Mouse (Mus musculus) neural tube, embryonic 15.5 days (tissue): Measurements from ENCODE around the gene Zfp277. TPM values are rescaled to one million over a fixed set of nuclear protein-coding genes. Genes with fewer than 3 reads are reported as not detected.

Source experiments
- ATAC-seq: fragments of 200-750 bp; cut with Nextera tagmentation; 2 replicates; pipeline ENCODE4 v1.8.0; 2017; ENCODE audit warnings: mild to moderate bottlenecking, moderate TSS enrichment, moderate library complexity; ENCODE audit not compliant: low FRiP score
- H3K27ac ChIP-seq: fragments of 300-500 bp; sonication (generic); replicated peaks from 2 replicates; pipeline ENCODE4 v1.5.1; 2015; ENCODE audit warnings: mild to moderate bottlenecking, inconsistent platforms
- H3K27me3 ChIP-seq: fragments of 300-500 bp; sonication (generic); replicated peaks from 2 replicates; pipeline ENCODE4 v1.6.1; 2015; ENCODE audit warnings: inconsistent platforms
- H3K36me3 ChIP-seq: fragments of 300-500 bp; sonication (generic); 2 replicates; pipeline ENCODE4 v1.6.1; 2015; ENCODE audit warnings: inconsistent platforms
- H3K4me1 ChIP-seq: fragments of 300-500 bp; sonication (generic); 2 replicates; pipeline ENCODE4 v1.6.1; 2015; ENCODE audit warnings: inconsistent platforms
- H3K4me2 ChIP-seq: fragments of 300-500 bp; sonication (generic); 2 replicates; pipeline ENCODE4 v1.6.1; 2015; ENCODE audit warnings: inconsistent platforms, mild to moderate bottlenecking, moderate library complexity
- H3K4me3 ChIP-seq: fragments of 300-500 bp; sonication (generic); replicated peaks from 2 replicates; pipeline ENCODE4 v1.5.1; 2015; ENCODE audit warnings: mild to moderate bottlenecking, inconsistent platforms
- H3K9ac ChIP-seq: fragments of 300-500 bp; sonication (generic); replicated peaks from 2 replicates; pipeline ENCODE4 v1.6.1; 2015; ENCODE audit warnings: mild to moderate bottlenecking, inconsistent platforms
- H3K9me3 ChIP-seq: fragments of 300-500 bp; sonication (generic); replicated peaks from 2 replicates; pipeline ENCODE4 v1.6.1; 2016; ENCODE audit warnings: inconsistent platforms
- WGBS: fragments of 180-500 bp; shearing (Covaris S2); methylation state at CpG from one replicate; pipeline ENCODE4 v1.1.7; 2015; ENCODE audit warnings: mixed read lengths; 5-methylcytosine and 5-hydroxymethylcytosine counted together
- polyA plus RNA-seq: library from polyadenylated mRNA; unstranded; fragments of >200 nt; fragmentation: Nextera tagmentation; extraction: Ambion mirVana; gene quantifications from 2 replicates; pipeline ENCODE4 v1.2.1, GENCODE M21; 2015

Zfp277 gene
- polyA plus RNA-seq, 1 experiment from 2014 or later, result 28.0 TPM

- 40% methylated on average over 5 of the region's 5 CpGs for WGBS
- Histone ChIP-seq H3K36me3 (no peaks in the 10 kb centered on the region), H3K27me3 (no peaks in the 10 kb centered on the region), H3K9me3 (no peaks in the 10 kb centered on the region), H3K4me2 (no peak overlapping the region), H3K4me1 (0 out of 2 replicates have a peak, but pooled peaks cover 2% of the 10 kb centered on the region), H3K9ac (no peak overlapping the region), H3K27ac (0 out of 2 replicates have a peak overlapping the region, but pooled peaks have one; percentile 51), H3K4me3 (no peak overlapping the region)
- peak; percentile 57; the same call in 1 of the 2 replicates for ATAC-seq
Measured at GRCm38 (mm10) chr12:40431075-40431474, 14.6 kb downstream of the Zfp277 start.

GRCm38 (mm10) chr12:40429976-40430375, 15.7 kb downstream of the Zfp277 start:
- ATAC-seq, result no peak
- H3K4me1 ChIP-seq, result 0 out of 2 replicates have a peak, but pooled peaks cover 2% of the 10 kb centered on the region

GRCm38 (mm10) chr12:40427606-40428005, 18.1 kb downstream of the Zfp277 start:
- WGBS, result 90% methylated on average over 10 of the region's 10 CpGs
- no peak overlapping the region for H3K9ac ChIP-seq
- no peaks in the 10 kb centered on the region for H3K9me3 ChIP-seq
- no peak overlapping the region for H3K27ac ChIP-seq
- H3K4me1 ChIP-seq, result no peaks in the 10 kb centered on the region
- no peak overlapping the region for H3K4me2 ChIP-seq
- H3K27me3 ChIP-seq, result no peaks in the 10 kb centered on the region
- no peak overlapping the region for H3K4me3 ChIP-seq
- no peak for ATAC-seq
- 0 out of 2 replicates have a peak, but pooled peaks cover 5% of the 10 kb centered on the region for H3K36me3 ChIP-seq

More at GRCm38 (mm10) chr12:40429976-40430375, 15.7 kb downstream of the Zfp277 start:
- H3K27me3 ChIP-seq, result no peaks in the 10 kb centered on the region
- no peaks in the 10 kb centered on the region for H3K9me3 ChIP-seq
- no peak overlapping the region for H3K9ac ChIP-seq
- no peak overlapping the region for H3K27ac ChIP-seq
- 0 out of 2 replicates have a peak, but pooled peaks cover 4% of the 10 kb centered on the region for H3K36me3 ChIP-seq
- no peak overlapping the region for H3K4me3 ChIP-seq
- 70% methylated on average over 3 of the region's 3 CpGs for WGBS
- no peak overlapping the region for H3K4me2 ChIP-seq

- no peak overlapping the region for H3K9ac ChIP-seq
- no peak overlapping the region for H3K4me3 ChIP-seq
- no peak overlapping the region for H3K4me2 ChIP-seq
- no peak overlapping the region for H3K27ac ChIP-seq
- H3K36me3 ChIP-seq, result 0 out of 2 replicates have a peak, but pooled peaks cover 5% of the 10 kb centered on the region
- H3K27me3 ChIP-seq, result no peaks in the 10 kb centered on the region
- no peak for ATAC-seq
- no peaks in the 10 kb centered on the region for H3K4me1 ChIP-seq
- no peaks in the 10 kb centered on the region for H3K9me3 ChIP-seq
- 86% methylated on average over 1 of the region's 1 CpGs for WGBS
Measured at GRCm38 (mm10) chr12:40424991-40425390, 20.7 kb downstream of the Zfp277 start.

- no peak overlapping the region for H3K9ac ChIP-seq
- WGBS, result 93% methylated on average over 4 of the region's 4 CpGs
- H3K9me3 ChIP-seq, result no peaks in the 10 kb centered on the region
- H3K27ac ChIP-seq, result no peak overlapping the region
- H3K4me3 ChIP-seq, result no peak overlapping the region
- H3K36me3 ChIP-seq, result no peaks in the 10 kb centered on the region
- H3K27me3 ChIP-seq, result no peaks in the 10 kb centered on the region
- no peak for ATAC-seq
- H3K4me1 ChIP-seq, result 0 out of 2 replicates have a peak, but pooled peaks cover 12% of the 10 kb centered on the region
- H3K4me2 ChIP-seq, result no peak overlapping the region
Measured at GRCm38 (mm10) chr12:40417257-40417656, 28.4 kb downstream of the Zfp277 start.

- WGBS, result 48% methylated on average over 8 of the region's 8 CpGs
- ATAC-seq, result peak; percentile 65
- no peaks in the 10 kb centered on the region for H3K36me3 ChIP-seq
- H3K27ac ChIP-seq, result peak overlapping the region; percentile 69
- no peak overlapping the region for H3K4me3 ChIP-seq
- H3K9ac ChIP-seq, result no peak overlapping the region
- peak overlapping the region; percentile 30; the same call in 1 of the 2 replicates for H3K4me2 ChIP-seq
- H3K27me3 ChIP-seq, result no peaks in the 10 kb centered on the region
- 0 out of 2 replicates have a peak, but pooled peaks cover 12% of the 10 kb centered on the region for H3K4me1 ChIP-seq
- H3K9me3 ChIP-seq, result no peaks in the 10 kb centered on the region
Measured at GRCm38 (mm10) chr12:40415312-40415925, 30.3 kb downstream of the Zfp277 start.

GRCm38 (mm10) chr12:40414682-40415311, 30.9 kb downstream of the Zfp277 start:
- 24% methylated on average over 5 of the region's 5 CpGs for WGBS
- ATAC-seq, result peak; percentile 88
- H3K9me3 ChIP-seq, result no peaks in the 10 kb centered on the region

GRCm38 (mm10) chr12:40399812-40400211, 45.9 kb downstream of the Zfp277 start:
- no peaks in the 10 kb centered on the region for H3K27me3 ChIP-seq
- no peak overlapping the region for H3K4me2 ChIP-seq
- H3K4me3 ChIP-seq, result no peak overlapping the region
- H3K36me3 ChIP-seq, result no peaks in the 10 kb centered on the region
- WGBS, result 65% methylated on average over 10 of the region's 10 CpGs
- ATAC-seq, result peak; percentile 63; the same call in 1 of the 2 replicates
- no peaks in the 10 kb centered on the region for H3K9me3 ChIP-seq
- no peak overlapping the region for H3K27ac ChIP-seq
- H3K9ac ChIP-seq, result no peak overlapping the region
- H3K4me1 ChIP-seq, result no peaks in the 10 kb centered on the region

More at GRCm38 (mm10) chr12:40414682-40415311, 30.9 kb downstream of the Zfp277 start:
- Histone ChIP-seq H3K27ac (peak overlapping the region; percentile 69), H3K4me3 (no peak overlapping the region), H3K4me2 (peak overlapping the region; percentile 30), H3K36me3 (peaks cover under 1% of the 10 kb centered on the region; the same call in 1 of the 2 replicates), H3K27me3 (no peaks in the 10 kb centered on the region), H3K9ac (no peak overlapping the region), H3K4me1 (0 out of 2 replicates have a peak, but pooled peaks cover 12% of the 10 kb centered on the region)

GRCm38 (mm10) chr12:40399386-40399785, 46.3 kb downstream of the Zfp277 start:
- Histone ChIP-seq H3K9me3 (no peaks in the 10 kb centered on the region), H3K4me2 (no peak overlapping the region), H3K36me3 (no peaks in the 10 kb centered on the region), H3K4me1 (no peaks in the 10 kb centered on the region), H3K27me3 (no peaks in the 10 kb centered on the region), H3K27ac (no peak overlapping the region), H3K9ac (no peak overlapping the region), H3K4me3 (no peak overlapping the region)
- 91% methylated on average over 2 of the region's 2 CpGs for WGBS
- no peak for ATAC-seq

- no peaks in the 10 kb centered on the region for H3K4me1 ChIP-seq
- peak; percentile 68; the same call in 1 of the 2 replicates for ATAC-seq
- no peak overlapping the region for H3K9ac ChIP-seq
- H3K9me3 ChIP-seq, result no peaks in the 10 kb centered on the region
- no peak overlapping the region for H3K4me3 ChIP-seq
- H3K27me3 ChIP-seq, result no peaks in the 10 kb centered on the region
- no peak overlapping the region for H3K4me2 ChIP-seq
- 58% methylated on average over 2 of the region's 2 CpGs for WGBS
- H3K36me3 ChIP-seq, result no peaks in the 10 kb centered on the region
- no peak overlapping the region for H3K27ac ChIP-seq
Measured at GRCm38 (mm10) chr12:40398916-40399315, 46.8 kb downstream of the Zfp277 start.

GRCm38 (mm10) chr12:40392869-40393268, 52.8 kb downstream of the Zfp277 start:
- Histone ChIP-seq H3K36me3 (no peaks in the 10 kb centered on the region), H3K9ac (no peak overlapping the region), H3K4me3 (no peak overlapping the region), H3K9me3 (no peaks in the 10 kb centered on the region), H3K27ac (no peak overlapping the region; the same call in 1 of the 2 replicates), H3K4me2 (no peak overlapping the region), H3K27me3 (no peaks in the 10 kb centered on the region), H3K4me1 (peaks cover 8% of the 10 kb centered on the region; the same call in 1 of the 2 replicates)
- ATAC-seq, result no peak
- WGBS, result 51% methylated on average over 3 of the region's 3 CpGs

GRCm38 (mm10) chr12:40391262-40391661, 54.4 kb downstream of the Zfp277 start:
- H3K9ac ChIP-seq, result no peak overlapping the region
- H3K27ac ChIP-seq, result no peak overlapping the region
- H3K36me3 ChIP-seq, result no peaks in the 10 kb centered on the region
- H3K27me3 ChIP-seq, result no peaks in the 10 kb centered on the region
- no peak overlapping the region for H3K4me2 ChIP-seq
- no peaks in the 10 kb centered on the region for H3K9me3 ChIP-seq
- WGBS, result 67% methylated on average over 1 of the region's 1 CpGs
- H3K4me1 ChIP-seq, result peaks cover 8% of the 10 kb centered on the region; the same call in 1 of the 2 replicates
- no peak overlapping the region for H3K4me3 ChIP-seq
- no peak for ATAC-seq
